Mouse (Mus musculus) brain, embryonic 14.5 days (tissue): Measurements from ENCODE around the gene Pml.

Experiments
- CTCF ChIP-seq: fragments of 200-500 bp; IDR thresholded peaks from 2 replicates; pipeline ENCODE4 v1.5.1; 2012; ENCODE audit warnings: inconsistent platforms, mild to moderate bottlenecking, moderate library complexity, borderline replicate concordance; ENCODE audit not compliant: insufficient read depth, insufficient read length; ENCODE audit errors: extremely low read depth
- POLR2A ChIP-seq: fragments of 200-500 bp; IDR thresholded peaks from 2 replicates; pipeline ENCODE4 v1.6.1; 2012; ENCODE audit warnings: mild to moderate bottlenecking, inconsistent platforms, borderline replicate concordance; ENCODE audit not compliant: poor library complexity, insufficient read depth, insufficient read length, severe bottlenecking; ENCODE audit errors: extremely low read depth

DNA sequence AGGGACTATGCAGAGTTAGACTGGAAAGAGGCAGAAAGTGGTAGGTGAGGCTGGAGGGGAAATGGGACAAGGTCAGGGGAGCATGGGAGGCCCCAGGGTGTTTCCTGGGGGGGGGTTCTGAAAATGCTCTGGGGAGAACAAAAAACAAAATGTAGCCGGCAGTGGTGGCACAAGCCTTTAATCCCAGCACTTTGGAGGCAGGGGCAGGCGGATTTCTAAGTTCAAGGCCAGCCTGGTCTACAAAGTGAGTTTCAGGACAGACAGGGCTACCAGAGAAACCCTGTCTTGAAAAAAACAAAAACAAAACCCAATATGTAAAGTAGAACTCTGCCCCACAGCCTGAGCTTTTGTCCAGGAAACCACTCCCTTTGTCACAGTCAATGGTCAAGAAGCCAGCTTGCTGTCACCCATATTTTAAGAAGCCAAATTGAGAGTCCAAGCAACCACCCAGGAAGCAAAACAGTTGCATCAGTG lies 22.5 kb upstream of the Pml start:
- TF ChIP-seq POLR2A (no peak), CTCF (no peak)
